Mouse (Mus musculus) stomach, postnatal 0 days (tissue): Measurements from ENCODE around the gene Dner.

ENCODE experiments used
- CTCF ChIP-seq: IDR thresholded peaks from 2 replicates; pipeline ENCODE4 v1.5.1; 2016; ENCODE audit warnings: antibody characterized with exemption, low read depth, mild to moderate bottlenecking, moderate library complexity
- EP300 ChIP-seq: optimal IDR thresholded peaks from 2 replicates; pipeline ENCODE3; 2016; ENCODE audit warnings: antibody characterized with exemption

- TF ChIP-seq CTCF (no peak), EP300 (no peak)
Observed at GRCm38 (mm10) chr1:84387616-84388015, 308.4 kb downstream of the Dner start.
